Mouse (Mus musculus): ENCODE data around the gene Olfr90. TPM values are rescaled to one million over a fixed set of nuclear protein-coding genes. Genes with fewer than 3 reads are reported as not detected.

Gene Olfr90
- polyA plus RNA-seq, 1 experiment from 2014 or later, result not detected

DNA sequence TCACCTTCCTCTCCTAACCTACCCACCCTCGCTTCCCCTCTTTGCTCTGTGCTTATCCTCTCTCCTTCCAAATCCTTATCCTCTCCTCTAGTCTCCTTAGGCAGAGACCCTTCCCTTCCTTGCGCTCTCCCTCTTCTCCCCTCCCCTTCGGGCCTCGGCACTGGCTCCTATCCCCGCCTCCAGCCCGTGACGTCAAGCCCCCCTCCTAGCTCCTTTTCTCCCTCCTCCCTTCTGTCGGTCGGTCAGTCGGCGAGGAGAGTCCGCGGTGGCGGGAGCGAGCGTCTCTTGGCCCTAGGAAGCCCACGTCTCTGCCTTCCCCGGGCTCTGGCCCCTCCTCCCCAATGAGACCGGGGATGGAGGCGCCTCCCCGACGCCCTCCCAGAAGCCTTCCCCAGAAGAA is 37.9 kb downstream of the Olfr90 start:
- DNase-seq (ENCODE audit: low spot score) (peak; percentile 75), ATAC-seq (replicated peaks; ENCODE audit: low FRiP score) (0 out of 2 replicates have a peak, but pooled peaks have one; percentile 21)
- Histone ChIP-seq H3K4me2 (peak overlapping the region; percentile 75), H3K4me1 (replicated peaks; ENCODE audit: control insufficient read depth, insufficient read depth, low read length) (peaks cover 10% of the 10 kb centered on the region; the same call in 1 of the 2 replicates), H3K4me3 (ENCODE audit: low read depth, low read length) (peak overlapping the region; percentile 51), H3K27ac (ENCODE audit: low read depth, low read length) (no peak overlapping the region), H3K9me3 (ENCODE audit: control insufficient read depth, low read length) (no peaks in the 10 kb centered on the region), H3K27me3 (replicated peaks; ENCODE audit: control insufficient read depth, insufficient read depth, low read length) (peaks cover 63% of the 10 kb centered on the region), H3K9ac (ENCODE audit: low read depth, low read length) (peak overlapping the region; percentile 37), H3K36me3 (ENCODE audit: control insufficient read depth, insufficient read depth, low read length) (no peaks in the 10 kb centered on the region; the same call in 1 of the 2 replicates)
- 1% methylated on average over 21 of the region's 22 CpGs for WGBS

DNA sequence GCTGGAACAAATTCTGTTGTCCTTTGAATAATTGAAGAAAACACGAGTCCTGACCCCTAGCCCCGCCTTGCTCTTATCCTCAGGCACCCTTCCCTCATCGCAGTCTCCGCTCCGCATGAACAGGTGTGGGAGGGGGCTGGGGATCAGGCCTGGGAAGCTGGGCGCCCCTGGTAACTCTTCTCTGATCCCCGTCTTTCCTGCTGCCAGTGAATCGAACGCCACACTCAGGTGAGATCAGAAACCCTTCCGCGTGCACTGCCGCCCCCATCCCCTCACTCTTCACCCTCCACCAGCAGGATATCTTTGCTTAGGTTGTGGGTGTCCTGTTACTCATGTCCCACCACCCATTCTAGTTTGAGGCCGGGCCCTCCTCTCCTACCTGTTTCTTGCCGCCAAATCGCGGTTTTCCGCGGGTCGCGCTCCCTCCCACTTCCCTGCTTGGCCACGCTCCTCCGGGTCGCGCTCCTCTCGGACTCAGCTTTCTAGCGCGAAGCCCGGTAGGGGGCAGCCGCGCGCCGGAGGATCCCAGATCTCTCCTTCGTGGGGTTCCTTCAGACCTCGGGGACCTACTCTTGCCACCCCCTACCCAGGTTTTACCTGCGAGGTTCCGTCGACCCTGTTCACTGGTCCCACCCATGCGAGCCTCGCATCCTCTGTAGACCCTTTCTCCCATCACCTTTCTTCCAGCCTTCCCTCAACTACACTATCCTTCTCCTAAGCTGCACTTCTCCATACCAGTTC is 38.6 kb downstream of the Olfr90 start:
- Histone ChIP-seq H3K4me2 (peak overlapping the region; percentile 75), H3K9me3 (ENCODE audit: control insufficient read depth, low read length) (no peaks in the 10 kb centered on the region), H3K9ac (ENCODE audit: low read depth, low read length) (no peak overlapping the region), H3K36me3 (ENCODE audit: control insufficient read depth, insufficient read depth, low read length) (no peaks in the 10 kb centered on the region), H3K27me3 (replicated peaks; ENCODE audit: control insufficient read depth, insufficient read depth, low read length) (peaks cover 67% of the 10 kb centered on the region), H3K4me1 (replicated peaks; ENCODE audit: control insufficient read depth, insufficient read depth, low read length) (peaks cover 10% of the 10 kb centered on the region; the same call in 1 of the 2 replicates), H3K4me3 (ENCODE audit: low read depth, low read length) (peak overlapping the region; percentile 51), H3K27ac (ENCODE audit: low read depth, low read length) (no peak overlapping the region)
- DNase-seq (ENCODE audit: low spot score), result peak; percentile 55
- no peak for ATAC-seq (replicated peaks; ENCODE audit: low FRiP score)
- 4% methylated on average over 39 of the region's 39 CpGs for WGBS

GRCm38 (mm10) chr17:37048383-37048782 is 39.9 kb downstream of the Olfr90 start:
- no peak overlapping the region for H3K27ac ChIP-seq (ENCODE audit: low read depth, low read length)
- no peak overlapping the region for H3K9ac ChIP-seq (ENCODE audit: low read depth, low read length)
- H3K4me2 ChIP-seq, result no peak overlapping the region
- ATAC-seq (replicated peaks; ENCODE audit: low FRiP score) (no peak), DNase-seq (ENCODE audit: low spot score) (no peak)
- H3K9me3 ChIP-seq (ENCODE audit: control insufficient read depth, low read length), result no peaks in the 10 kb centered on the region
- no peaks in the 10 kb centered on the region for H3K36me3 ChIP-seq (ENCODE audit: control insufficient read depth, insufficient read depth, low read length)
- no peak overlapping the region for H3K4me3 ChIP-seq (ENCODE audit: low read depth, low read length)
- 49% methylated on average over 7 of the region's 7 CpGs for WGBS
- peaks cover 70% of the 10 kb centered on the region for H3K27me3 ChIP-seq (replicated peaks; ENCODE audit: control insufficient read depth, insufficient read depth, low read length)
- H3K4me1 ChIP-seq (replicated peaks; ENCODE audit: control insufficient read depth, insufficient read depth, low read length), result peaks cover 10% of the 10 kb centered on the region; the same call in 1 of the 2 replicates

GRCm38 (mm10) chr17:37047981-37048380 is 40.3 kb downstream of the Olfr90 start:
- no peak for DNase-seq (ENCODE audit: low spot score)
- no peaks in the 10 kb centered on the region for H3K36me3 ChIP-seq (ENCODE audit: control insufficient read depth, insufficient read depth, low read length)
- no peak for ATAC-seq (replicated peaks; ENCODE audit: low FRiP score)
- no peak overlapping the region for H3K4me2 ChIP-seq
- no peak overlapping the region for H3K4me3 ChIP-seq (ENCODE audit: low read depth, low read length)
- H3K27ac ChIP-seq (ENCODE audit: low read depth, low read length), result no peak overlapping the region
- H3K27me3 ChIP-seq (replicated peaks; ENCODE audit: control insufficient read depth, insufficient read depth, low read length), result peaks cover 70% of the 10 kb centered on the region
- H3K9ac ChIP-seq (ENCODE audit: low read depth, low read length), result no peak overlapping the region
- H3K9me3 ChIP-seq (ENCODE audit: control insufficient read depth, low read length), result no peaks in the 10 kb centered on the region
- WGBS, result 20% methylated on average over 3 of the region's 3 CpGs
- peaks cover 10% of the 10 kb centered on the region; the same call in 1 of the 2 replicates for H3K4me1 ChIP-seq (replicated peaks; ENCODE audit: control insufficient read depth, insufficient read depth, low read length)

DNA sequence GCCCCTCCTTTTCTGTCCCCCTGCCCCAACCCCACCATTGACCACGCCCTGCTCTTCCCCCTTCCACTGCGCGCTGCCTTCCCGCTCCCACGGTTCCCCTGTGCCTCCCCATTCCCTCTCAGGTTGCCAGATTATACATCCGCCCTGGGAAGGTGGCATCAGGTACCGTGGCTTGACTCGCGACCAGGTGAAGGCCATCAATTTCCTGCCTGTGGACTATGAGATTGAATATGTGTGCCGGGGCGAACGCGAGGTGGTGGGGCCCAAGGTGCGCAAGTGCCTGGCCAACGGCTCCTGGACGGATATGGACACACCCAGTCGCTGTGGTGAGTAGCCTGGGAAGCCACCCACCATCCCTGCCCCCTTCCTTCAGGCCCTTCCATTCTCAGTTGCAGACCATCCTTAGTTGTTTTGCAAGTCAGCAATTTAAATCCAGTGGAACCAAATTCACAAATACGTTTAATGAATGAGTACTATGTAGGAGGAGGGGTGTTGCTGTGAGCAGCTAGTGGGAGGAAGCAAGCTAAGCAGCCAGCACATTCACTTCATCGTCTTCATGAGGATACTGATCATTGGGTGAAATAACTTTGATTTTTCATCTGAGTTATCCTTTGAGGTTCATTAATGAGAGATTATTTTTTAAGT is 40.8 kb downstream of the Olfr90 start:
- Histone ChIP-seq H3K9ac (ENCODE audit: low read depth, low read length) (no peak overlapping the region), H3K4me3 (ENCODE audit: low read depth, low read length) (peak overlapping the region; percentile 56), H3K36me3 (ENCODE audit: control insufficient read depth, insufficient read depth, low read length) (no peaks in the 10 kb centered on the region), H3K4me1 (replicated peaks; ENCODE audit: control insufficient read depth, insufficient read depth, low read length) (peaks cover 10% of the 10 kb centered on the region; the same call in 1 of the 2 replicates), H3K9me3 (ENCODE audit: control insufficient read depth, low read length) (no peaks in the 10 kb centered on the region), H3K27ac (ENCODE audit: low read depth, low read length) (no peak overlapping the region), H3K4me2 (peak overlapping the region; percentile 88; the same call in 1 of the 2 replicates), H3K27me3 (replicated peaks; ENCODE audit: control insufficient read depth, insufficient read depth, low read length) (peaks cover 70% of the 10 kb centered on the region)
- ATAC-seq (replicated peaks; ENCODE audit: low FRiP score), result no peak
- WGBS, result 23% methylated on average over 19 of the region's 19 CpGs
- no peak for DNase-seq (ENCODE audit: low spot score)

DNA sequence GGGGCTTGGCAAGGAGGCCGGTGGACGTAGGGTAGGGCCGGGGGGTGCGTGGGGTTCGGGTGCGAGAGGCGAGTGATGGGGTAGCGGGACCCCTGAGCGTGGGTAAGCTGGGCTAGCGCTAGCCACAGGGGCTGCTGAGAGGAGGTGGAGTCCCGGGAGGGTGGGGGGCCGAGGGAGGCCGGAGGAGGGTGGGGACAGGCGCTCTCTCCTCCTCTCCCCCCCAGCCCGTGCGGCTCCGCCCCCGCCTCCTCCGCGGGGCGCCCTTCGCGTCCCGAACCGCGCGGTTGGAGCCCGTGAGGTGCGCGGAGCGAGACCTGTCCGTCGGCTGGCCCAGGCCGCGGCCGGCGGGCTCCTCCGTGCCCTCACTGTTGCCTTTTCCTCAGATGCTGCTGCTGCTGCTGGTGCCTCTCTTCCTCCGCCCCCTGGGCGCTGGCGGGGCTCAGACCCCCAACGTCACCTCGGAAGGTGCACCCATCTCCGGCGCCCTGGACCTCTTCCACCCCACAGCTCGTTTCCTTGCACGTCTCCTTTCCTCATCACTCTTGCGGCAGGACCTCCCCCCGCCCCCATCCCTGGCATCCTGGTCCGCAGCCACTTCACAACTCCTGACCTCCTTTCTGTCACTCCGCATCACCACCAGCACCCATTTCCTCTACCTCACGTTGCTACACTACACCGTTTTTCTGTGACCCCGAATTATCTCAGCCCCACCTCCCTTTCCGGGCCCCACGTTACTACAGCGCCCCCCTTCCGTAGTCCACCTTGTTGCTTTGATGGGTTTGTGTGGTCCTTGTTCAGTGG is 41.8 kb downstream of the Olfr90 start:
- Histone ChIP-seq H3K36me3 (ENCODE audit: control insufficient read depth, insufficient read depth, low read length) (no peaks in the 10 kb centered on the region), H3K4me1 (replicated peaks; ENCODE audit: control insufficient read depth, insufficient read depth, low read length) (peaks cover 10% of the 10 kb centered on the region; the same call in 1 of the 2 replicates), H3K27me3 (replicated peaks; ENCODE audit: control insufficient read depth, insufficient read depth, low read length) (peaks cover 65% of the 10 kb centered on the region), H3K27ac (ENCODE audit: low read depth, low read length) (no peak overlapping the region), H3K9me3 (ENCODE audit: control insufficient read depth, low read length) (no peaks in the 10 kb centered on the region), H3K4me3 (ENCODE audit: low read depth, low read length) (peak overlapping the region; percentile 56), H3K9ac (ENCODE audit: low read depth, low read length) (peak overlapping the region; percentile 61), H3K4me2 (peak overlapping the region; percentile 88)
- DNase-seq (ENCODE audit: low spot score) (peak; percentile 69), ATAC-seq (replicated peaks; ENCODE audit: low FRiP score) (peak; percentile 48)
- WGBS, result 2% methylated on average over 50 of the region's 58 CpGs

- 2% methylated on average over 45 of the region's 55 CpGs for WGBS
Measured at GRCm38 (mm10) chr17:37045611-37046311, 42.5 kb downstream of the Olfr90 start, which contains the start of gene Gabbr1. Gene Gabbr1 (plus strand): TSS chr17:37045966.

More at GRCm38 (mm10) chr17:37045611-37046311, 42.5 kb downstream of the Olfr90 start, which contains the start of gene Gabbr1:
- H3K9ac ChIP-seq (ENCODE audit: low read depth, low read length), result peak within 1 kb of the TSS; percentile 61
- no peak within 1 kb of the TSS for H3K27ac ChIP-seq (ENCODE audit: low read depth, low read length)
- peak within 1 kb of the TSS; percentile 56 for H3K4me3 ChIP-seq (ENCODE audit: low read depth, low read length)
- DNase-seq (ENCODE audit: low spot score), result peak; percentile 79
- H3K4me2 ChIP-seq, result peak within 1 kb of the TSS; percentile 88
- peaks cover 10% of the 10 kb centered on the region; the same call in 1 of the 2 replicates for H3K4me1 ChIP-seq (replicated peaks; ENCODE audit: control insufficient read depth, insufficient read depth, low read length)
- peaks cover 60% of the 10 kb centered on the region for H3K27me3 ChIP-seq (replicated peaks; ENCODE audit: control insufficient read depth, insufficient read depth, low read length)
- peak; percentile 78 for ATAC-seq (replicated peaks; ENCODE audit: low FRiP score)
- no peaks in the 10 kb centered on the region for H3K9me3 ChIP-seq (ENCODE audit: control insufficient read depth, low read length)
- no peaks in the 10 kb centered on the region for H3K36me3 ChIP-seq (ENCODE audit: control insufficient read depth, insufficient read depth, low read length)

Data from liver, embryonic 11.5 days (tissue).